ENCODE assay signal across 19 mouse cellular contexts in genomic region chr7:28992997-28993396, GRCm38 (mm10).
"Had no signal": no experiment of that assay in that cellular context is flagged by ENCODE, and none has a peak within 500 bp of the region (broad histone marks: within the 10 kb centered on the region; RNA-seq: fewer than 3 reads in every experiment).

No protein-coding gene starts in this region.

- H3K27ac ChIP-seq: midbrain, embryonic 10.5 days; midbrain, embryonic 12.5 days; neural tube, embryonic 13.5 days; neural tube, embryonic 15.5 days had no signal

- H3K4me3 ChIP-seq: midbrain, embryonic 10.5 days; midbrain, embryonic 12.5 days; myocyte; neural tube, embryonic 13.5 days; neural tube, embryonic 15.5 days had no signal

- DNase-seq: lung, adult 18-20 months; lung, embryonic 14.5 days; lung, postnatal 10 days; lung, postnatal 4 days; midbrain, embryonic 14.5 days; retina, postnatal 1 day; right cerebral cortex, adult 18-20 months; right cerebral cortex, postnatal 25 days; right cerebral cortex, postnatal 4 days; spleen, adult 18-20 months; thymus, adult 18-20 months; thymus, postnatal 25 days; thymus, postnatal 4 days had no signal

- H3K9ac ChIP-seq: lung, embryonic 14.5 days; midbrain, embryonic 12.5 days; neural tube, embryonic 13.5 days; neural tube, embryonic 15.5 days had no signal

- ATAC-seq: midbrain, embryonic 16.5 days had no signal

- H3K4me1 ChIP-seq: midbrain, embryonic 10.5 days; midbrain, embryonic 12.5 days; neural tube, embryonic 13.5 days; neural tube, embryonic 15.5 days had no signal

- H3K36me3 ChIP-seq: midbrain, embryonic 10.5 days; midbrain, embryonic 12.5 days; neural tube, embryonic 13.5 days; neural tube, embryonic 15.5 days had no signal

- H3K4me2 ChIP-seq: lung, embryonic 14.5 days; midbrain, embryonic 12.5 days; neural tube, embryonic 13.5 days; neural tube, embryonic 15.5 days had no signal

- H3K9me3 ChIP-seq: midbrain, embryonic 10.5 days; midbrain, embryonic 12.5 days; neural tube, embryonic 13.5 days; neural tube, embryonic 15.5 days had no signal

- H3K27me3 ChIP-seq: midbrain, embryonic 12.5 days; neural tube, embryonic 13.5 days; neural tube, embryonic 15.5 days had no signal
